Mouse (Mus musculus): Measurements from ENCODE around the gene Snx32. TPM values are rescaled to one million over a fixed set of nuclear protein-coding genes. Genes with fewer than 3 reads are reported as not detected.

The Snx32 gene
- polyA plus RNA-seq, 1 experiment from 2014 or later = 6.4 TPM

DNA sequence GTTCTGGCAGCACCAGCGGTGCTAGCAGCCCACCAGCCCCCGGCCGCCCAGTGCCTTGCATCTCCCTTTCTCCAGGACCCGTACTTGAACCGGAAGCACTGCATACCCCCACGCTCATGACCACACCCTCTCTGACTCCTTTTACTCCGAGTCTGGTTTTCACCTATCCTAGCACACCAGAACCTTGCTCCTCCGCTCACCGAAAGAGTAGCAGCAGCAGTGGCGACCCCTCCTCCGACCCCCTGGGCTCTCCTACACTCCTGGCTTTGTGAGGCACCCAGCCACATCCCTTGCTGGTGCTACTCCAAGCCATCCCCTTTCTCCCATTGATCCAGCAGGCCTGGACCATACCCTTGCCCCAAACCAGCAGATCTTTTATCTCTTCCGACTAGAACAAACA, 55.3 kb downstream of the Snx32 start:
- Histone ChIP-seq H3K4me2 (peak overlapping the region; percentile 99), H3K36me3 (0 out of 2 replicates have a peak, but pooled peaks cover 2% of the 10 kb centered on the region), H3K9me3 (replicated peaks) (no peaks in the 10 kb centered on the region), H3K9ac (no peak overlapping the region), H3K27me3 (peaks cover 13% of the 10 kb centered on the region), H3K4me1 (replicated peaks) (peaks cover 49% of the 10 kb centered on the region), H3K4me3 (replicated peaks) (no peak overlapping the region), H3K27ac (no peak overlapping the region)
- ATAC-seq (ENCODE audit: low read depth) = no peak
- no peak for DNase-seq
- WGBS (ENCODE audit: insufficient replicate concordance) = 69% methylated on average over 12 of the region's 12 CpGs

GRCm38 (mm10) chr19:5451766-5452165, 58.6 kb downstream of the Snx32 start:
- H3K9me3 ChIP-seq (replicated peaks) = no peaks in the 10 kb centered on the region
- no peak overlapping the region for H3K4me2 ChIP-seq
- no peak for ATAC-seq (ENCODE audit: low read depth)
- no peak overlapping the region for H3K9ac ChIP-seq
- no peak overlapping the region for H3K27ac ChIP-seq
- no peak for DNase-seq
- H3K36me3 ChIP-seq = 0 out of 2 replicates have a peak, but pooled peaks cover 2% of the 10 kb centered on the region
- H3K4me3 ChIP-seq (replicated peaks) = no peak overlapping the region
- 60% methylated on average over 6 of the region's 6 CpGs for WGBS (ENCODE audit: insufficient replicate concordance)
- H3K27me3 ChIP-seq = peaks cover 46% of the 10 kb centered on the region
- peaks cover 45% of the 10 kb centered on the region for H3K4me1 ChIP-seq (replicated peaks)

DNA sequence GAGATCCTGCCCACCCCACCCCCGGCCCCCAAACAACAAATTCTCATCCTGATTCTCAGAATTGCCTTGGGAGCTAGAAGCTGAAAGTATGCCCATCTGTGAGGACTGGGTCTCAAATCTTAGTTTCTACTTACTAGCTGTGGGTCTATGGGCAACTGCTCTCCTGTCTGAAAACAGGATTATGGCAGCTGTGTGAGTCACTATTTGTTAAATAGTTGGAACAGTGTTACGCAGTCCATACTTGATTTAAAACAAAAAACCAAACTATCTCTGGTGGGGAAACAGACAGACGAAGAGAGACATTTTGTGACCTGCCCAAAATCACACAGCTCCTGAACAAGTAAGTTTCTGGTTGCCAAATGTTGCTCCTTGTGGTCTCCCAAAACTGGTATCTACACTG, 60.7 kb downstream of the Snx32 start:
- 0 out of 2 replicates have a peak, but pooled peaks cover 2% of the 10 kb centered on the region for H3K36me3 ChIP-seq
- ATAC-seq (ENCODE audit: low read depth) (no peak), DNase-seq (no peak)
- H3K4me3 ChIP-seq (replicated peaks) = no peak overlapping the region
- no peak overlapping the region for H3K9ac ChIP-seq
- no peaks in the 10 kb centered on the region for H3K9me3 ChIP-seq (replicated peaks)
- H3K27ac ChIP-seq = no peak overlapping the region
- 68% methylated on average over 3 of the region's 3 CpGs for WGBS (ENCODE audit: insufficient replicate concordance)
- no peak overlapping the region for H3K4me2 ChIP-seq
- H3K4me1 ChIP-seq (replicated peaks) = peaks cover 24% of the 10 kb centered on the region
- peaks cover 60% of the 10 kb centered on the region for H3K27me3 ChIP-seq

GRCm38 (mm10) chr19:5448354-5449150, 61.8 kb downstream of the Snx32 start:
- ATAC-seq (ENCODE audit: low read depth) = peak; percentile 73
- H3K27ac ChIP-seq = no peak overlapping the region

DNA sequence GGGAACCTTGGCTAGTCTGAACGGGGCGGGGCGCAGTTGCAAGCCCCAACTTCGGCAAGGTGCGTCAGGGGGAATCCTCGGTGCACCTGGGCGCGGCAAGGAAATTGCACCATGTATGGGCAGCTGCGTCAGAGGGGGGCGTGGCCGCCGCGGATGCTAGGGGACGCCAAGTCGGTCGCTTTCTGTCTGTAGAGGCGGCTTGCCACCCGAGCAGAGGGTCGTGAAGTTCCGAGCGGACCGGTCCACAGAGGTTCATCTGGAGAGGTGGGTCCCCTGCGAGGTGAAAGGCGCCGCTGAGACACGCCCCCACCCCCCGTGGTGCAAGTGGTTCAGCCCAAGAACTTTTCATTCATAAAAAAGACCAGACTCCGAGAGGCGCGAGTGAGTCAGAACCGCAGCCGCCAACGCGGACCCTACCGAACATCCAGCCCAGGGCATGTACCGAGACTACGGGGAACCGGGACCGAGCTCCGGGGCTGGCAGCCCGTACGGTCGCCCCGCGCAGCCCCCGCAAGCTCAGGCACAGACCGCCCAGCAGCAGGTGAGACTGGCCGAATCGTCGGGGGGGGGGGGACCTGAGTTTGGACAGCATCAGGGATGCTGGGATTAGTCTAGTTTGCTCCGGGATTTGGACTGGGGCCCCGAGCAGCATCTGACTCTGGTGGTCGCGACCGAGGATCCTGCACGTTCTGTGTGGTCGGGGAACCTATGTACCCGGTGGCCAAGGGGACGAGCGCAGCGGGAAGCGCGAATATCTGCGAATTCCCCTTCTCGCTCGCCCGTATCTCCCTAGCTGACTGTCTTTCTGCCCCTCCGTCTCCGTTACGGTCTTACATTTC, 62.6 kb downstream of the Snx32 start, which contains the start of gene Fosl1:
Fosl1 (plus strand) TSS at position 33 of the 839 bp plus-strand sequence.
- Histone ChIP-seq H3K27ac (no peak within 1 kb of the TSS), H3K27me3 (peaks cover 71% of the 10 kb centered on the region), H3K9ac (peak within 1 kb of the TSS; percentile 49), H3K4me2 (peak within 1 kb of the TSS; percentile 87), H3K4me1 (replicated peaks) (peaks cover 22% of the 10 kb centered on the region), H3K4me3 (replicated peaks) (peak within 1 kb of the TSS; percentile 64), H3K9me3 (replicated peaks) (no peaks in the 10 kb centered on the region), H3K36me3 (no peaks in the 10 kb centered on the region)
- ATAC-seq (ENCODE audit: low read depth) (peak; percentile 57), DNase-seq (peak; percentile 60)
- WGBS (ENCODE audit: insufficient replicate concordance) = 1% methylated on average over 70 of the region's 70 CpGs

More at GRCm38 (mm10) chr19:5448354-5449150, 61.8 kb downstream of the Snx32 start:
- no peaks in the 10 kb centered on the region for H3K36me3 ChIP-seq
- peaks cover 22% of the 10 kb centered on the region for H3K4me1 ChIP-seq (replicated peaks)
- H3K9ac ChIP-seq = peak overlapping the region; percentile 49; the same call in 1 of the 2 replicates
- peaks cover 71% of the 10 kb centered on the region for H3K27me3 ChIP-seq
- peak overlapping the region; percentile 87 for H3K4me2 ChIP-seq
- H3K4me3 ChIP-seq (replicated peaks) = peak overlapping the region; percentile 64
- peak; percentile 65 for DNase-seq
- H3K9me3 ChIP-seq (replicated peaks) = no peaks in the 10 kb centered on the region
- 6% methylated on average over 36 of the region's 36 CpGs for WGBS (ENCODE audit: insufficient replicate concordance)

- H3K4me1 ChIP-seq (replicated peaks) = peaks cover 22% of the 10 kb centered on the region
- DNase-seq (no peak), ATAC-seq (ENCODE audit: low read depth) (no peak)
- H3K27ac ChIP-seq = no peak overlapping the region
- H3K36me3 ChIP-seq = no peaks in the 10 kb centered on the region
- WGBS (ENCODE audit: insufficient replicate concordance) = 80% methylated on average over 5 of the region's 5 CpGs
- no peak overlapping the region for H3K4me2 ChIP-seq
- no peaks in the 10 kb centered on the region for H3K9me3 ChIP-seq (replicated peaks)
- H3K4me3 ChIP-seq (replicated peaks) = no peak overlapping the region
- peaks cover 71% of the 10 kb centered on the region for H3K27me3 ChIP-seq
- H3K9ac ChIP-seq = no peak overlapping the region
These were observed 64.6 kb downstream of the Snx32 start for GRCm38 (mm10) chr19:5445747-5446146.

GRCm38 (mm10) chr19:5444954-5445353, 65.4 kb downstream of the Snx32 start:
- H3K36me3 ChIP-seq = no peaks in the 10 kb centered on the region
- no peak overlapping the region for H3K9ac ChIP-seq
- peaks cover 64% of the 10 kb centered on the region for H3K27me3 ChIP-seq
- ATAC-seq (ENCODE audit: low read depth) (no peak), DNase-seq (no peak)
- H3K4me3 ChIP-seq (replicated peaks) = no peak overlapping the region
- H3K27ac ChIP-seq = no peak overlapping the region
- WGBS (ENCODE audit: insufficient replicate concordance) = 40% methylated on average over 7 of the region's 7 CpGs
- peaks cover 22% of the 10 kb centered on the region for H3K4me1 ChIP-seq (replicated peaks)
- no peak overlapping the region for H3K4me2 ChIP-seq
- H3K9me3 ChIP-seq (replicated peaks) = peaks cover 5% of the 10 kb centered on the region

GRCm38 (mm10) chr19:5444371-5444908, 65.9 kb downstream of the Snx32 start:
- Histone ChIP-seq H3K27ac (no peak overlapping the region), H3K36me3 (no peaks in the 10 kb centered on the region), H3K4me3 (replicated peaks) (no peak overlapping the region), H3K9me3 (replicated peaks) (peaks cover 5% of the 10 kb centered on the region), H3K27me3 (peaks cover 59% of the 10 kb centered on the region), H3K4me1 (replicated peaks) (peaks cover 22% of the 10 kb centered on the region), H3K4me2 (no peak overlapping the region), H3K9ac (no peak overlapping the region)
- 57% methylated on average over 9 of the region's 9 CpGs for WGBS (ENCODE audit: insufficient replicate concordance)
- DNase-seq = no peak
- no peak for ATAC-seq (ENCODE audit: low read depth)

Other genes with a start within 250 kb of the Snx32 start
- gene Pacs1, start 237.4 kb downstream of the Snx32 start, polyA plus RNA-seq (2015; fragmentation: Nextera tagmentation; extraction: Ambion mirVana) = 7.7 and 10.4 TPM in 2 replicates
- 157 TPM in 2 replicates for gene Sf3b2, start 215.1 kb downstream of the Snx32 start, polyA plus RNA-seq (2015; fragmentation: Nextera tagmentation; extraction: Ambion mirVana)
- 0.15 and 0.17 TPM in 2 replicates for gene Gal3st3, start 212.2 kb downstream of the Snx32 start, polyA plus RNA-seq (2015; fragmentation: Nextera tagmentation; extraction: Ambion mirVana)
- gene Catsper1, start 174.8 kb downstream of the Snx32 start, polyA plus RNA-seq (2015; fragmentation: Nextera tagmentation; extraction: Ambion mirVana) = not detected in 2 replicates
- 0.34 and 0.39 TPM in 2 replicates for gene Cst6, start 161.0 kb downstream of the Snx32 start, polyA plus RNA-seq (2015; fragmentation: Nextera tagmentation; extraction: Ambion mirVana)
- gene Eif1ad, start 143.8 kb downstream of the Snx32 start, polyA plus RNA-seq (2015; fragmentation: Nextera tagmentation; extraction: Ambion mirVana) = 39.6 and 42.6 TPM in 2 replicates
- gene Banf1, start 143.4 kb downstream of the Snx32 start, polyA plus RNA-seq (2015; fragmentation: Nextera tagmentation; extraction: Ambion mirVana) = 337 and 338 TPM in 2 replicates
- gene Sart1, start 121.8 kb downstream of the Snx32 start, polyA plus RNA-seq (2015; fragmentation: Nextera tagmentation; extraction: Ambion mirVana) = 35.1 and 41.0 TPM in 2 replicates
- 0.12 TPM in 1 of 2 replicates, not detected in the other for gene Tsga10ip, start 108.0 kb downstream of the Snx32 start, polyA plus RNA-seq (2015; fragmentation: Nextera tagmentation; extraction: Ambion mirVana)
- gene Drap1, start 85.6 kb downstream of the Snx32 start, polyA plus RNA-seq (2015; fragmentation: Nextera tagmentation; extraction: Ambion mirVana) = 90.0 and 94.5 TPM in 2 replicates
- 18.0 and 19.0 TPM in 2 replicates for gene AI837181, start 85.4 kb downstream of the Snx32 start, polyA plus RNA-seq (2015; fragmentation: Nextera tagmentation; extraction: Ambion mirVana)
- gene Fosl1, start 63.0 kb downstream of the Snx32 start, polyA plus RNA-seq (2015; fragmentation: Nextera tagmentation; extraction: Ambion mirVana) = not detected in 2 replicates
- 2.0 and 2.1 TPM in 2 replicates for gene Ccdc85b, start 52.6 kb downstream of the Snx32 start, polyA plus RNA-seq (2015; fragmentation: Nextera tagmentation; extraction: Ambion mirVana)
- 34.0 and 34.7 TPM in 2 replicates for gene Fibp, start 49.9 kb downstream of the Snx32 start, polyA plus RNA-seq (2015; fragmentation: Nextera tagmentation; extraction: Ambion mirVana)
- 0.35 and 0.53 TPM in 2 replicates for gene Ctsw, start 42.0 kb downstream of the Snx32 start, polyA plus RNA-seq (2015; fragmentation: Nextera tagmentation; extraction: Ambion mirVana)
- gene Efemp2, start 36.6 kb downstream of the Snx32 start, polyA plus RNA-seq (2015; fragmentation: Nextera tagmentation; extraction: Ambion mirVana) = 20.4 and 21.4 TPM in 2 replicates
- gene Mus81, start 22.1 kb downstream of the Snx32 start, polyA plus RNA-seq (2015; fragmentation: Nextera tagmentation; extraction: Ambion mirVana) = 16.3 and 16.8 TPM in 2 replicates
- 1,341 and 1,482 TPM in 2 replicates for gene Cfl1, start 20.1 kb downstream of the Snx32 start, polyA plus RNA-seq (2015; fragmentation: Nextera tagmentation; extraction: Ambion mirVana)
- gene 1700020D05Rik, start 6.8 kb downstream of the Snx32 start, polyA plus RNA-seq (2015; fragmentation: Nextera tagmentation; extraction: Ambion mirVana) = 0.09 TPM in 1 of 2 replicates, not detected in the other
- 0.06 and 0.09 TPM in 2 replicates for gene Ovol1, start 50.1 kb upstream of the Snx32 start, polyA plus RNA-seq (2015; fragmentation: Nextera tagmentation; extraction: Ambion mirVana)
- gene Ap5b1, start 57.5 kb upstream of the Snx32 start, polyA plus RNA-seq (2015; fragmentation: Nextera tagmentation; extraction: Ambion mirVana) = 2.3 and 2.9 TPM in 2 replicates
- 164 and 176 TPM in 2 replicates for gene Rnaseh2c, start 91.3 kb upstream of the Snx32 start, polyA plus RNA-seq (2015; fragmentation: Nextera tagmentation; extraction: Ambion mirVana)
- gene Kat5, start 99.7 kb upstream of the Snx32 start, polyA plus RNA-seq (2015; fragmentation: Nextera tagmentation; extraction: Ambion mirVana) = 21.7 and 23.8 TPM in 2 replicates
- gene Rela, start 126.9 kb upstream of the Snx32 start, polyA plus RNA-seq (2015; fragmentation: Nextera tagmentation; extraction: Ambion mirVana) = 24.5 and 28.8 TPM in 2 replicates
- 23.3 and 24.6 TPM in 2 replicates for gene Sipa1, start 153.2 kb upstream of the Snx32 start, polyA plus RNA-seq (2015; fragmentation: Nextera tagmentation; extraction: Ambion mirVana)
- 13.8 and 15.9 TPM in 2 replicates for gene Map3k11, start 178.2 kb upstream of the Snx32 start, polyA plus RNA-seq (2015; fragmentation: Nextera tagmentation; extraction: Ambion mirVana)
- 9.1 and 10.1 TPM in 2 replicates for gene Pcnx3, start 178.4 kb upstream of the Snx32 start, polyA plus RNA-seq (2015; fragmentation: Nextera tagmentation; extraction: Ambion mirVana)
- 0.21 and 0.46 TPM in 2 replicates for gene Kcnk7, start 193.8 kb upstream of the Snx32 start, polyA plus RNA-seq (2015; fragmentation: Nextera tagmentation; extraction: Ambion mirVana)
- gene Ehbp1l1, start 215.8 kb upstream of the Snx32 start, polyA plus RNA-seq (2015; fragmentation: Nextera tagmentation; extraction: Ambion mirVana) = 105 and 111 TPM in 2 replicates
- gene Fam89b, start 219.1 kb upstream of the Snx32 start, polyA plus RNA-seq (2015; fragmentation: Nextera tagmentation; extraction: Ambion mirVana) = 44.5 and 47.0 TPM in 2 replicates
- 1.1 and 2.7 TPM in 2 replicates for gene Ltbp3, start 230.4 kb upstream of the Snx32 start, polyA plus RNA-seq (2015; fragmentation: Nextera tagmentation; extraction: Ambion mirVana)

Measured in liver, embryonic 13.5 days (tissue).